Mouse (Mus musculus): Measurements from ENCODE around the gene Neurl1b. TPM values are rescaled to one million over a fixed set of nuclear protein-coding genes. Genes with fewer than 3 reads are reported as not detected.
A peak's percentile ranks its signal among the peaks of the same experiment; 100 is the strongest.

Gene Neurl1b
- total RNA-seq, 2 experiments from 2014 or later: 2.3 to 2.6 TPM

GRCm38 (mm10) chr17:26490072-26490471 is 75.4 kb downstream of the Neurl1b start:
- Histone ChIP-seq H3K27ac (peak overlapping the region; percentile 94), H3K4me3 (peak overlapping the region; percentile 66)
- intact Hi-C loops (cut with DNase I): loop anchor here (1.0 kb wide), 1 partner anchor 18 kb away; no protein-coding TSS in a partner anchor

GRCm38 (mm10) chr17:26490910-26491309 is 76.3 kb downstream of the Neurl1b start:
- Histone ChIP-seq H3K4me3 (peak overlapping the region; percentile 66), H3K27ac (peak overlapping the region; percentile 94)
- DNase-seq: peak; percentile 80
- TF ChIP-seq CTCF (IDR thresholded peaks at IDR 0.05): no peak
- intact Hi-C loops (cut with DNase I): loop anchor here (1.0 kb wide), 1 partner anchor 17 kb away; no protein-coding TSS in a partner anchor

More at GRCm38 (mm10) chr17:26490072-26490471, 75.4 kb downstream of the Neurl1b start:
- TF ChIP-seq CTCF (IDR thresholded peaks at IDR 0.05): no peak
- DNase-seq: peak; percentile 62

GRCm38 (mm10) chr17:26492246-26492645 is 77.6 kb downstream of the Neurl1b start:
- no peak for DNase-seq
- no peak for TF ChIP-seq CTCF (IDR thresholded peaks at IDR 0.05)

GRCm38 (mm10) chr17:26494642-26495468 is 80.2 kb downstream of the Neurl1b start:
- intact Hi-C loops (cut with DNase I): no loop called here
- Histone ChIP-seq H3K4me3 (no peak overlapping the region), H3K27ac (peak overlapping the region; percentile 60)
- TF ChIP-seq CTCF (IDR thresholded peaks at IDR 0.05): no peak
- DNase-seq: no peak

More at GRCm38 (mm10) chr17:26492246-26492645, 77.6 kb downstream of the Neurl1b start:
- H3K27ac ChIP-seq: peak overlapping the region; percentile 94
- intact Hi-C loops (cut with DNase I): no loop called here
- no peak overlapping the region for H3K4me3 ChIP-seq

Other genes with a start within 250 kb of the Neurl1b start
- not detected for gene Pdia2, start 215.7 kb upstream of the Neurl1b start, total RNA-seq (2021)
- gene Rgs11, start 211.9 kb upstream of the Neurl1b start, total RNA-seq (2021): under 1 TPM; 0.33 to 0.54 TPM
- under 1 TPM; 0.53 to 0.64 TPM for gene Arhgdig, start 207.0 kb upstream of the Neurl1b start, total RNA-seq (2021)
- gene Fam234a, start 170.6 kb upstream of the Neurl1b start, total RNA-seq (2021): 10 to 100 TPM; 65.6 to 86.0 TPM
- 10 to 100 TPM; 12.6 to 14.5 TPM for gene Luc7l, start 161.9 kb upstream of the Neurl1b start, total RNA-seq (2021)
- 10 to 100 TPM; 40.3 to 60.3 TPM for gene Ergic1, start 146.7 kb downstream of the Neurl1b start, total RNA-seq (2021)
- 10 to 100 TPM; 73.0 to 89.6 TPM for gene Dusp1, start 147.3 kb downstream of the Neurl1b start, total RNA-seq (2021)
- 10 to 100 TPM; 28.7 to 31.2 TPM for gene Atp6v0e, start 248.4 kb downstream of the Neurl1b start, total RNA-seq (2021)